Mouse (Mus musculus) mesoderm, embryonic 11.5 days (tissue): ENCODE results near the gene Cdkal1.

Experiments used
- DNase-seq: peaks from one replicate; pipeline ENCODE4 v3.0.0-alpha.2; 2012; ENCODE audit warnings: low read depth, low spot score

Cdkal1 gene

GRCm38 (mm10) chr13:29581762-29582700 lies 273.4 kb downstream of the Cdkal1 start:
- DNase-seq = no peak

- DNase-seq = no peak
Measured at GRCm38 (mm10) chr13:29580780-29581179, 274.7 kb downstream of the Cdkal1 start.

- DNase-seq = no peak
Measured at GRCm38 (mm10) chr13:29580009-29580408, 275.5 kb downstream of the Cdkal1 start.

GRCm38 (mm10) chr13:29578621-29579020 lies 276.9 kb downstream of the Cdkal1 start:
- DNase-seq = no peak

- DNase-seq = no peak
Measured at GRCm38 (mm10) chr13:29574784-29575183, 280.7 kb downstream of the Cdkal1 start.

GRCm38 (mm10) chr13:29572477-29572876 lies 283.0 kb downstream of the Cdkal1 start:
- DNase-seq = no peak

GRCm38 (mm10) chr13:29565710-29566109 lies 289.8 kb downstream of the Cdkal1 start:
- DNase-seq = no peak

- DNase-seq = no peak
Measured at GRCm38 (mm10) chr13:29559188-29559587, 296.3 kb downstream of the Cdkal1 start.

- DNase-seq = no peak
Measured at GRCm38 (mm10) chr13:29555160-29555785, 300.2 kb downstream of the Cdkal1 start.

GRCm38 (mm10) chr13:29553792-29554191 lies 301.7 kb downstream of the Cdkal1 start:
- no peak for DNase-seq

GRCm38 (mm10) chr13:29552322-29552870 lies 303.1 kb downstream of the Cdkal1 start:
- DNase-seq = peak; percentile 12

GRCm38 (mm10) chr13:29550886-29551285 lies 304.6 kb downstream of the Cdkal1 start:
- no peak for DNase-seq

GRCm38 (mm10) chr13:29550203-29550602 lies 305.3 kb downstream of the Cdkal1 start:
- no peak for DNase-seq

- DNase-seq = no peak
Measured at GRCm38 (mm10) chr13:29549761-29550160, 305.7 kb downstream of the Cdkal1 start.

- DNase-seq = no peak
Measured at GRCm38 (mm10) chr13:29537906-29538305, 317.6 kb downstream of the Cdkal1 start.

- no peak for DNase-seq
Measured at GRCm38 (mm10) chr13:29533586-29533985, 321.9 kb downstream of the Cdkal1 start.

- DNase-seq = no peak
Measured at GRCm38 (mm10) chr13:29528344-29528743, 327.1 kb downstream of the Cdkal1 start.

- DNase-seq = no peak
Measured at GRCm38 (mm10) chr13:29521321-29521720, 334.2 kb downstream of the Cdkal1 start.

- DNase-seq = no peak
Measured at GRCm38 (mm10) chr13:29514071-29514470, 341.4 kb downstream of the Cdkal1 start.

GRCm38 (mm10) chr13:29504861-29505568 lies 350.5 kb downstream of the Cdkal1 start:
- DNase-seq = no peak

- DNase-seq = peak; percentile 11
Measured at GRCm38 (mm10) chr13:29503147-29504044, 352.1 kb downstream of the Cdkal1 start.
